Mouse (Mus musculus) kidney, embryonic 16.5 days (tissue): Measurements from ENCODE around the gene Gm5152. TPM values are rescaled to one million over a fixed set of nuclear protein-coding genes. Genes with fewer than 3 reads are reported as not detected.
"Not testable (repeated sequence)": the region's sequence is repeated elsewhere in the genome, so short reads cannot be mapped to it uniquely, and the experiment has no call there.

Experiments
- ATAC-seq: fragments of 200-750 bp; cut with Nextera tagmentation; 2 replicates; pipeline ENCODE4 v1.8.0; 2017; ENCODE audit warnings: moderate TSS enrichment; ENCODE audit not compliant: low FRiP score, low TSS enrichment
- H3K27ac ChIP-seq: fragments of 300-500 bp; sonication (generic); 2 replicates; pipeline ENCODE4 v1.5.1; 2014; ENCODE audit warnings: low read length
- H3K27me3 ChIP-seq: fragments of 300-500 bp; sonication (generic); 2 replicates; pipeline ENCODE4 v1.6.1; 2014; ENCODE audit warnings: low read length, control low read depth, mixed read lengths; ENCODE audit not compliant: insufficient read depth
- H3K36me3 ChIP-seq: fragments of 300-500 bp; sonication (generic); 2 replicates; pipeline ENCODE4 v1.6.1; 2014; ENCODE audit warnings: low read length, control low read depth, mixed read lengths; ENCODE audit not compliant: insufficient read depth
- H3K4me1 ChIP-seq: fragments of 300-500 bp; sonication (generic); 2 replicates; pipeline ENCODE4 v1.6.1; 2014; ENCODE audit warnings: low read length, control low read depth, mixed read lengths; ENCODE audit not compliant: insufficient read depth
- H3K4me2 ChIP-seq: fragments of 300-500 bp; sonication (generic); replicated peaks from 2 replicates; pipeline ENCODE4 v1.6.1; 2014; ENCODE audit warnings: low read depth, low read length
- H3K4me3 ChIP-seq: fragments of 300-500 bp; sonication (generic); 2 replicates; pipeline ENCODE4 v1.5.1; 2014; ENCODE audit warnings: mild to moderate bottlenecking, low read length
- H3K9ac ChIP-seq: fragments of 300-500 bp; sonication (generic); replicated peaks from 2 replicates; pipeline ENCODE4 v1.6.1; 2014; ENCODE audit warnings: low read length
- H3K9me3 ChIP-seq: fragments of 300-500 bp; sonication (generic); 2 replicates; pipeline ENCODE4 v1.6.1; 2016; ENCODE audit warnings: low read length, control low read depth
- WGBS: fragments of 180-500 bp; shearing (Covaris S2); extraction: QIAGEN DNeasy Blood & Tissue Kit; methylation state at CpG from one replicate; pipeline ENCODE4 v1.1.7; 2014; 5-methylcytosine and 5-hydroxymethylcytosine counted together
- polyA plus RNA-seq: library from polyadenylated mRNA; unstranded; fragments of >200 nt; fragmentation: Nextera tagmentation; extraction: Ambion mirVana; gene quantifications from 2 replicates; pipeline ENCODE4 v1.2.1, GENCODE M21; 2015

The Gm5152 gene
- not detected in 2 replicates for polyA plus RNA-seq

DNA sequence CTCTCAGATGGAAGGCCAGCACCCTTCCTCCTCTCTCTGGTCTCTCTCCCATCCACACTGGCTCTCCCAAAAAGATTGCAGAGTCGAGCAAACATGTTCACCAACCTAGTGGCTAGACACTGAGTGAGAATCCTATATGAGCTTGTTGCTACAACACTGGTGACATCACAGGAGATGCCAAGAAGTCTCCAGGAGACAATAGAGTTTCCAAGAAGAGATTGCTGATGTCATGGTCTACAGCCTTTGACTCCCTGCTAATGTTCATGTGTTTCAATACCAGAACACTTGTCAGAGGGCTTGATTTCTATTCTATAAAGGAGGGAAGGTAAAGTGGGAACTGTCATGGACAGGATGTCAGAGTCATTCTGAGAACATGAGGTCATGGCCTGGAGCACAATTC lies at the start of gene Gm5152:
Gene Gm5152 (minus strand): TSS at position 101 of the 400 bp plus-strand sequence.
- not testable (repeated sequence) for H3K4me1 ChIP-seq, H3K9ac ChIP-seq, H3K4me2 ChIP-seq, H3K4me3 ChIP-seq, H3K27me3 ChIP-seq, ATAC-seq, H3K27ac ChIP-seq, H3K36me3 ChIP-seq, H3K9me3 ChIP-seq
- no CpG with 5 or more reads among the region's 1 CpGs for WGBS

DNA sequence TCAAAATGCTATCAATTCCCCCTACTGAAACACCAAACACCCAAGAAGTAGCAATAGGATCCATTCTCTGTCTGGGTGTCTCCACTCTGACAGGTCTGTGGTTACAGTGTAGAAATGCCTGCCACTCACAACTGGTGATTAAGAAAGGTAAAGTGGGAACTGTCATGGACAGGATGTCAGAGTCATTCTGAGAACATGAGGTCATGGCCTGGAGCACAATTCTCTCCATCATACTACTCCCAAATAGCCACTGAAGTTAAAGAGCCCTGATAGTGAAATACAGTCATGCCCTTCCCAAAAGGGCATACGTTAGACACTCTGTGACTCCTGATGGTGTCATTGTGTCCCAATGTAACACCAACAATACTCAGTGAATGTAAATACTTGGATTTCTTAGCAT lies 8.4 kb upstream of the Gm5152 start:
- H3K27me3 ChIP-seq, H3K4me1 ChIP-seq, H3K36me3 ChIP-seq, H3K9me3 ChIP-seq, H3K4me2 ChIP-seq, H3K27ac ChIP-seq, H3K4me3 ChIP-seq, ATAC-seq, H3K9ac ChIP-seq: not testable (repeated sequence)
- WGBS: 80% methylated on average over 1 of the region's 1 CpGs

DNA sequence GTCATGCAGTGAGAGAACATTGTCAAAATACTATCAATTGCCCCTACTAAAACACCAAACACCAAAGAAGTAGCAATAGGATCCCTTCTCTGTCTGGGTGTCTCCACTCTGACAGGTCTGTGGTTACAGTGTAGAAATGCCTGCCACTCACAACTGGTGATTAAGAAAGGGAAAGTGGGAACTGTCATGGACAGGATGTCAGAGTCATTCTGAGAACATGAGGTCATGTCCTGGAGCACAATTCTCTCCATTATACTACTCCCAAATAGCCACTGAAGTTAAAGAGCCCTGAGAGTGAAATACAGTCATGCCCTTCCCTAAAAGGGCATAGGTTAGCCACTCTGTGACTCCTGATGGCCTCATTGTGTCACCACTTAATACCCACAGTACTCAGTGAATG lies 556 bp downstream of the Gm5152 start:
- ATAC-seq, H3K27ac ChIP-seq, H3K27me3 ChIP-seq, H3K36me3 ChIP-seq, H3K4me2 ChIP-seq, H3K9me3 ChIP-seq, H3K4me1 ChIP-seq, H3K4me3 ChIP-seq, H3K9ac ChIP-seq: not testable (repeated sequence)

DNA sequence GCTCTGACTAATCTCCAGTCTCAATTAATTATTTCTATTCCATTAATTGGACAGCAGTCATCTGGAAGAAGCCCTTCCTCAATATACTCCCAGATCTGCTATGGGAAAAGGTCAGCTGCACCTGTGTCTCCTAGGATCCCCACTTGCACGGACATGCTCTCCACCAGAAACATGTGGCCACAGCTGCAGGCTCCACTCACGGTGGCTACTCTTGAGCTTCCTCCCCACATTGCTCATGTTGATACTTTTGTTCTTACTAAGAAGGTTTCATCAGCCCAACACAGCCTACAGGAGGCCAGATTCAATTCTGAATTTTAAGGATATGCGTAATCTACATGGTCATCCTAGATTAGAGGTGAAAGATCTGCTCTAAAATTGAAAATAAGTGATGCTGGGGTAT lies 5.9 kb downstream of the Gm5152 start:
- not testable (repeated sequence) for H3K9me3 ChIP-seq, ATAC-seq, H3K27me3 ChIP-seq, H3K36me3 ChIP-seq, H3K4me3 ChIP-seq, H3K9ac ChIP-seq, H3K4me1 ChIP-seq, H3K27ac ChIP-seq, H3K4me2 ChIP-seq
- WGBS: 91% methylated on average over 3 of the region's 3 CpGs

DNA sequence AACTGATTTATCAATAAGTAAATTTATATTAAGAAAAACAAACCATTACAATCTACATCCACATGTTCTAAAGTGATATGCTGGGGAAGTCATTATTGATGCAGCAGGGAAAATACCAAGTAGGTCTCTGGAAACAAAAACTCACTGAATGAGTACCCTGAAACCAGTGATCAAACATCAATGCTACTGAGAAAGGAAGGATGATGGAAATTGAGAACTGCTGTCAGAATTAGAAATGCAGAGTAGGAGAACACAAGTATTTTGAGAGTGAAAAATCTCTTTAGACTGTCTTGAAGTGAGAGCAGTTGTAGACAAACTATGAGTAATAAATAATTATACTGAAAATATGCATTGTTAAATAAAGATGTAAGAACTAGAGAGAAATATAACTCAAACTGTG lies 26.0 kb downstream of the Gm5152 start:
- Histone ChIP-seq H3K36me3 (no peaks in the 10 kb centered on the region), H3K9ac (no peak overlapping the region), H3K27ac (no peak overlapping the region), H3K4me2 (no peak overlapping the region), H3K27me3 (no peaks in the 10 kb centered on the region), H3K9me3 (no peaks in the 10 kb centered on the region), H3K4me1 (no peaks in the 10 kb centered on the region), H3K4me3 (no peak overlapping the region)
- ATAC-seq: no peak

DNA sequence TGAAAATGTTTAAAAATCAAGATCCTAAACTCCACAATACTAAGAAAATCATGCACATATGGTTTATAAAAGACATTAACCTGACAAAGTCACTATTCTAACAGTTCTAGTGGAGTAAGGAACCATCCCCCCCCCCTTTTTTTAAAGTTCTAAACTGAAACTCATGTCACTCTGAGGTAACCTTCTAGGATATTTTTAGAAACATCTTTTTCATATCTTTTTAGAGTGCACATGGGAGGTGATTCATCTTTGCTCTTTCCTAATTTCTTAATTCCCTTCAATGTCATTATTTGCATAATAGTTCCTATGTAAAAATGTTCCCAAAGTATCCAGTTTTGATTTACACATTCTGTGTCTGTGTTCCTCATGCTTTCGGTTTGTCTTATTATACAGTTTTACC lies 43.3 kb downstream of the Gm5152 start:
- Histone ChIP-seq H3K4me1 (no peaks in the 10 kb centered on the region), H3K27ac (no peak overlapping the region), H3K4me2 (no peak overlapping the region), H3K36me3 (no peaks in the 10 kb centered on the region), H3K4me3 (no peak overlapping the region), H3K9ac (no peak overlapping the region), H3K9me3 (no peaks in the 10 kb centered on the region), H3K27me3 (no peaks in the 10 kb centered on the region)
- ATAC-seq: no peak
- 85% methylated on average over 1 of the region's 1 CpGs for WGBS

DNA sequence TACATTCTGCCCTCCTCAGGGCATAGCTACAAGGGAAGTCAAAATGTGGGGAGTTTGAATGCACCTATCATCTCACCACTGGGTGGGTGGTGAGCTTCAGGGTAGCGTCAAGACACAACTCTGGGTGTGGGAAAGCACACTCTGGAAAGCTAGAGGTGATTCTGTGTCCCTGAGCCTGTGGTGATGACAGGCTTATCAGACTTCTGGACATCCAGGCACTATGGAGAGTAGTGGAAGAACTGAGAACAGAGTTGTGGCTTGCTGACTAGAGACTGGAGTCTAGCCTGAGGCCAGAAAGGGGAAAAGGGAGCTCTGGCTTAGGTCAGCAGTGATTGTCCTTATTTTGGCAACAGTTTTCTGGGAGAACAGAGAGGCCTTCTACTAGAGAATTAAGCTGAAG lies 49.4 kb downstream of the Gm5152 start:
- H3K9me3 ChIP-seq: no peaks in the 10 kb centered on the region

More for the DNA sequence above, 49.4 kb downstream of the Gm5152 start:
- H3K27ac ChIP-seq: no peak overlapping the region
- H3K36me3 ChIP-seq: no peaks in the 10 kb centered on the region
- 79% methylated on average over 1 of the region's 1 CpGs for WGBS
- no peak overlapping the region for H3K4me3 ChIP-seq
- no peak for ATAC-seq
- no peak overlapping the region for H3K4me2 ChIP-seq
- H3K27me3 ChIP-seq: no peaks in the 10 kb centered on the region
- no peak overlapping the region for H3K9ac ChIP-seq
- H3K4me1 ChIP-seq: no peaks in the 10 kb centered on the region
